Mouse (Mus musculus): ENCODE data around the gene Cacna1a. TPM values are rescaled to one million over a fixed set of nuclear protein-coding genes. Genes with fewer than 3 reads are reported as not detected.

Gene Cacna1a
- total and polyA plus RNA-seq, 2 experiments from 2014 or later, result 15.4 to 134 TPM

DNA sequence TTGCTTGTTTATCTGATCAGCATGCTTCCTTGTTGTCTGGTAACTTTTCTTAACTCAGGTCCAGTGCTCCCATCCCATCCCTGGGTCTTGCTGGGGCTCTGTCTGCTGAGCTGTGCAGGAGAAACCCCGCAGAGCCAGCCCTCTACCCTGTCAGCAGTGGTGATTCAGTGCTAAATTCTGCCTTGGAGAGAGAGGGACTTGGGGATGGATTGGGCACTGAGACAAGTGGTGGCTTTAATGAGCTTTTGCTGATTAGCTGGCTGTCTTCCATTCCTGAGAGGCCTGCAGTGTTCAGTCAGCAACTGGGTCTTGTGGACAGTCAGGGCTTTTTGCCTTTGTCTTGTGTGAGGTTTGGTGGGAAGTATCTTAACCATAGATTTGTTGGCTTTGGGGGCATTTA lies 78.7 kb downstream of the Cacna1a start:
- Histone ChIP-seq H3K9ac (replicated peaks; ENCODE audit: low read length, poor library complexity, severe bottlenecking) (no peak overlapping the region), H3K27ac (ENCODE audit: low read depth, low read length) (0 out of 2 replicates have a peak overlapping the region, but pooled peaks have one; percentile 18), H3K9me3 (ENCODE audit: low read length) (no peaks in the 10 kb centered on the region), H3K4me1 (ENCODE audit: insufficient read depth, low read length) (no peaks in the 10 kb centered on the region), H3K4me3 (ENCODE audit: low read depth, low read length) (no peak overlapping the region), H3K27me3 (ENCODE audit: insufficient read depth, low read length) (no peaks in the 10 kb centered on the region), H3K4me2 (ENCODE audit: low read depth, low read length, poor library complexity, severe bottlenecking) (no peak overlapping the region), H3K36me3 (ENCODE audit: insufficient read depth, low read length) (peaks cover 23% of the 10 kb centered on the region; the same call in 1 of the 2 replicates)
- no peak for TF ChIP-seq CTCF (IDR thresholded peaks at IDR 0.05)
- DNase-seq (ENCODE audit: low spot score) (peak; percentile 88), ATAC-seq (ENCODE audit: low FRiP score) (no peak)
- 69% methylated on average over 1 of the region's 1 CpGs for WGBS

DNA sequence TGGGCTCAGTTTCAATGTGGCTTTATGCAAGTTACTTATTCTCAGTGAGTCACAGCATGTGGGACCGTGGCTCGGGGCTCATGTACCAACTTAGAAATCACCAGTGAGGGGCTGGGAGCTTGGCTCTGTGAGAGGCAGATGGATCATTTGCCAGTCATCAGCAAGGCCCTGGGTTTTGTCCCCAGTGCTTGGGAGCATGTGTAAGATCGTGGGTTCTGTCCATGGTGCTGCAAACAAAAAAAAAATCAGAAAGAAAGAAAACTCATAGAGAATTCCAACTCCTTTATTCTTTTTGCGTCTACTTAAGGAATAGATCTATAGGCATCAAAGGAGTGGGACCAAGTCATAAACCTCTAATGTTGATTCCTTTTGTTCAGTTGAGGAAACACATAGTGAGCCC lies 80.8 kb downstream of the Cacna1a start:
- TF ChIP-seq CTCF (IDR thresholded peaks at IDR 0.05), result no peak
- H3K27me3 ChIP-seq (ENCODE audit: insufficient read depth, low read length), result no peaks in the 10 kb centered on the region
- 86% methylated on average over 4 of the region's 4 CpGs for WGBS
- DNase-seq (ENCODE audit: low spot score), result no peak
- H3K4me1 ChIP-seq (ENCODE audit: insufficient read depth, low read length), result no peaks in the 10 kb centered on the region
- no peak overlapping the region for H3K9ac ChIP-seq (replicated peaks; ENCODE audit: low read length, poor library complexity, severe bottlenecking)
- no peaks in the 10 kb centered on the region for H3K9me3 ChIP-seq (ENCODE audit: low read length)
- H3K36me3 ChIP-seq (ENCODE audit: insufficient read depth, low read length), result peaks cover 12% of the 10 kb centered on the region; the same call in 1 of the 2 replicates
- no peak overlapping the region for H3K4me2 ChIP-seq (ENCODE audit: low read depth, low read length, poor library complexity, severe bottlenecking)
- no peak for ATAC-seq (ENCODE audit: low FRiP score)
- H3K27ac ChIP-seq (ENCODE audit: low read depth, low read length), result no peak overlapping the region
- no peak overlapping the region for H3K4me3 ChIP-seq (ENCODE audit: low read depth, low read length)

DNA sequence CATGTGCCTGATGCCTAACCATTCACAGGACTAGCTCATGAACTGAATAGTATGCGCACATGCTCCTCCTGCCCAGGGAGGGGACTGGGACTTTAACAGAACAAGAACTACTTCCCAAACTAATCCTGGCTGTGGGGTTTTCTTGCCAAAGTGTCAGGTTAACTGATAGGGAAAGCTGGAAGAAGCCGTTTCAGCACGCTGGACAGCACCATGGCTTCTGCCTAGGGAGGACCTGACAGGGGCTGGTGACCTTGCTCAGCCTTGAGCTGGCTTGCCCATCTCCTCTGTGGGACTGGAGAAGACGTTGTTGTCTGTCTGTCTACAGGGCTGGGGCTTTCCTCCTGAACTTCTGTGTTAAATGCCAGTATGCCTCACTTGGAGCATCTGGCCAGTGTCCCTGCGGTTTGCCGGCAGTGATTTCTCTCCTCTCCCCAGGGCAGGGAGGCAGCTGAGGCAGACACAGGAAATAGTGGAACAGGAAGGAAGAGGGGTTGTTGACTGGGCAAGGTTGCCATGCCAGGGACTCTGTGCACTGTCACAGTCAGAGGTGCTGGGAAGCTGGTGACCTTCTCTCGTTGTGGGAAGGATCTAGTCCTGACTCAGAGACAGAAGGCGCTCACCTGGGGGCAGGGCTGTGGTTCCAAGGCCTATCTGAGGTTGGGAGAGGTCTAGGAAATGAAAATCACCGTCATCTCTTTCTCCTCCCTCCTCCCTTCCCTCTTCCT lies 83.2 kb downstream of the Cacna1a start:
- Histone ChIP-seq H3K27ac (ENCODE audit: low read depth, low read length) (no peak overlapping the region), H3K4me3 (ENCODE audit: low read depth, low read length) (no peak overlapping the region), H3K4me2 (ENCODE audit: low read depth, low read length, poor library complexity, severe bottlenecking) (no peak overlapping the region), H3K9me3 (ENCODE audit: low read length) (no peaks in the 10 kb centered on the region), H3K27me3 (ENCODE audit: insufficient read depth, low read length) (no peaks in the 10 kb centered on the region), H3K9ac (replicated peaks; ENCODE audit: low read length, poor library complexity, severe bottlenecking) (no peak overlapping the region), H3K4me1 (ENCODE audit: insufficient read depth, low read length) (no peaks in the 10 kb centered on the region), H3K36me3 (ENCODE audit: insufficient read depth, low read length) (peaks cover 6% of the 10 kb centered on the region; the same call in 1 of the 2 replicates)
- ATAC-seq (ENCODE audit: low FRiP score) (no peak), DNase-seq (ENCODE audit: low spot score) (peak; percentile 55)
- no peak for TF ChIP-seq CTCF (IDR thresholded peaks at IDR 0.05)
- WGBS, result 57% methylated on average over 9 of the region's 9 CpGs

- 100% methylated on average over 1 of the region's 1 CpGs for WGBS
- no peak overlapping the region for H3K4me2 ChIP-seq (ENCODE audit: low read depth, low read length, poor library complexity, severe bottlenecking)
- H3K36me3 ChIP-seq (ENCODE audit: insufficient read depth, low read length), result peaks cover 6% of the 10 kb centered on the region; the same call in 1 of the 2 replicates
- no peaks in the 10 kb centered on the region for H3K27me3 ChIP-seq (ENCODE audit: insufficient read depth, low read length)
- DNase-seq (ENCODE audit: low spot score) (no peak), ATAC-seq (ENCODE audit: low FRiP score) (no peak)
- H3K4me1 ChIP-seq (ENCODE audit: insufficient read depth, low read length), result no peaks in the 10 kb centered on the region
- H3K9me3 ChIP-seq (ENCODE audit: low read length), result no peaks in the 10 kb centered on the region
- H3K27ac ChIP-seq (ENCODE audit: low read depth, low read length), result no peak overlapping the region
- TF ChIP-seq CTCF (IDR thresholded peaks at IDR 0.05), result peak; percentile 37; the same call in 1 of the 2 replicates
- no peak overlapping the region for H3K4me3 ChIP-seq (ENCODE audit: low read depth, low read length)
- no peak overlapping the region for H3K9ac ChIP-seq (replicated peaks; ENCODE audit: low read length, poor library complexity, severe bottlenecking)
Observed at GRCm38 (mm10) chr8:84474456-84474855, 86.2 kb downstream of the Cacna1a start.

DNA sequence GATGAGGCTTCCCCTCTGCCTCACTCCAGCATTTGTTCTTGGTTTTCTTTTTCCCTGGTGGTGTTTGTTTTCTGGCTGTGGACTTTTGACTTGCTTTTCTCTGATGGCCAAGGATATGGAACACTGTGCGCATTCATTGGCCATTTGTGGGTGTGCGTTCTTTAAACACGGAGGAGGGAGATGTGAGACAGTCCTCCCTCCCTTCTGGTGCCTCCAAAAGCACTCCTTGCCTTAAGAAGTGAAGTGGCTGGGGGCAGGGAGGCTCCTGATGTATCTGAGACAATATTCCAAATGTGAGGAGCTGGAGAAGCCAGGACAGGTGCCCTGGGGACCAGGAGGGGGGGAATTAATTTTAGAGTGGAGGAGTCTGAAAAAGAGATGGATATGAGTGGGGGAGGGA lies 89.1 kb downstream of the Cacna1a start:
- Histone ChIP-seq H3K4me2 (ENCODE audit: low read depth, low read length, poor library complexity, severe bottlenecking) (no peak overlapping the region), H3K27ac (ENCODE audit: low read depth, low read length) (no peak overlapping the region), H3K27me3 (ENCODE audit: insufficient read depth, low read length) (no peaks in the 10 kb centered on the region), H3K4me1 (ENCODE audit: insufficient read depth, low read length) (no peaks in the 10 kb centered on the region), H3K9me3 (ENCODE audit: low read length) (no peaks in the 10 kb centered on the region), H3K36me3 (ENCODE audit: insufficient read depth, low read length) (peaks cover 6% of the 10 kb centered on the region; the same call in 1 of the 2 replicates), H3K9ac (replicated peaks; ENCODE audit: low read length, poor library complexity, severe bottlenecking) (no peak overlapping the region), H3K4me3 (ENCODE audit: low read depth, low read length) (no peak overlapping the region)
- 68% methylated on average over 3 of the region's 3 CpGs for WGBS
- no peak for TF ChIP-seq CTCF (IDR thresholded peaks at IDR 0.05)
- ATAC-seq (ENCODE audit: low FRiP score) (no peak), DNase-seq (ENCODE audit: low spot score) (no peak)

- no peak for ATAC-seq (ENCODE audit: low FRiP score)
- Histone ChIP-seq H3K4me2 (ENCODE audit: low read depth, low read length, poor library complexity, severe bottlenecking) (no peak overlapping the region), H3K4me1 (ENCODE audit: insufficient read depth, low read length) (no peaks in the 10 kb centered on the region), H3K9me3 (ENCODE audit: low read length) (no peaks in the 10 kb centered on the region), H3K27me3 (ENCODE audit: insufficient read depth, low read length) (no peaks in the 10 kb centered on the region), H3K27ac (ENCODE audit: low read depth, low read length) (no peak overlapping the region), H3K36me3 (ENCODE audit: insufficient read depth, low read length) (no peaks in the 10 kb centered on the region), H3K9ac (replicated peaks; ENCODE audit: low read length, poor library complexity, severe bottlenecking) (no peak overlapping the region), H3K4me3 (ENCODE audit: low read depth, low read length) (no peak overlapping the region)
- TF ChIP-seq CTCF (IDR thresholded peaks at IDR 0.05), result no peak
- DNase-seq (ENCODE audit: low spot score), result no peak
- 90% methylated on average over 4 of the region's 4 CpGs for WGBS
Observed at GRCm38 (mm10) chr8:84483004-84483403, 94.8 kb downstream of the Cacna1a start.
